Mouse (Mus musculus) gastrocnemius, postnatal 36 days (tissue): Measurements from ENCODE around the gene Ppm1n. TPM values are rescaled to one million over a fixed set of nuclear protein-coding genes. Genes with fewer than 3 reads are reported as not detected.

ENCODE experiments used
- DNase-seq, 2 experiments: peaks; one replicate each; pipeline ENCODE4 v3.0.0; 2022
- intact Hi-C: fragments of 180-260 bp; cut with DNase I; formaldehyde crosslinking; loops from one replicate; pipeline ENCODE4 v1.15.1; 2025
- total RNA-seq, 2 experiments: library from RNA; stranded (reverse); gene quantifications; 2 replicates each; pipeline ENCODE4 v1.2.3; 2021

Ppm1n gene
- total RNA-seq, 2 experiments from 2014 or later = 0.35 TPM; not detected in 1

DNA sequence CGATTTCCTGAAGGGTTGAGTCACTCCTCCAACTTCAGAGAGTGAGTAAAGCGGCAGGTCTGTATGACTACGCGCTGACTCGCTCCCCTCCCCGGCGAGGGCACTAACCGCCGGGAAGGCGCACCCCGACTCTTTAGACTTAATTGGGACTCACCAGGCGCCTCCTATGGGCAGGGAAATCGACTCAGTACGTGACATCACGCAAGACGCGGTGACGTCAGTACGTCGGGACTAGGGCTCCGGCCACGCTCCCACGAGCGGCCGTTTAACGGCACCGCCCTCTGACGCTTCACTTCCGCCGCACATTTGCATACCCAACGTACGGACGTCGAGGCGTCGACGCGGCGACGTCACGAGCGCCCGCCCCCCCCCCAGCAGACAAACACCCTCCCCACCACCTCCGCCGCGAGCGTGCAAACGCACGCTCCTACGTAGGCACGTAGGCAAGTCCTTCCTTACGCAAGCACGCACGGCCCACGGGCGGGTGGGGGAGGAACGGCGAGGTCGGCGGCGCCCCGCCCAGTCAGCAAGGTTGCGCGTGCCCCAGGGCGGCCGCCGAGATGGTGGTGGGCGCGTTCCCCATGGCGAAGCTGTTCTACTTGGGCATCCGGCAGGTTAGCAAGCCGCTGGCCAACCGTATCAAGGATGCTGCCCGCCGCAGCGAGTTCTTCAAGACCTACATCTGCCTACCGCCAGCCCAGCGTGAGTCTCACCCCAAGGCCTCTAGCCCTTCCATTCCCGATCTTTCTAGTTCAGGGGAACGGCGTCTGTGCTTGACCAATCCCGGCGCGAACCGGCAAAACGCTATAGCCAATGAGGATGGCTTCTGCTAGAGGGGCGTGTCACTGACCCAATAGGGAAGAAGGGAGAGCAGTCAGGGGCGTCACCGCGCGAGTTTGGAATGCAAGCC, 51.7 kb downstream of the Ppm1n start, which contains the start of gene Opa3:
TSS of gene Opa3 (plus strand) at position 452 of the 910 bp plus-strand sequence.
- intact Hi-C loops = no loop called here
- peak; percentile 98 for DNase-seq

GRCm38 (mm10) chr7:19226817-19227797, 52.8 kb downstream of the Ppm1n start:
- DNase-seq = no peak
- intact Hi-C loops = no loop called here

Other genes with a start within 250 kb of the Ppm1n start
- gene Rsph6a, start 225.4 kb downstream of the Ppm1n start, total RNA-seq = not detected
- gene Dmwd, start 203.8 kb downstream of the Ppm1n start, total RNA-seq = 10 to 100 TPM; 21.6 to 26.1 TPM
- gene Dmpk, start 196.2 kb downstream of the Ppm1n start, total RNA-seq = 100 to 1,000 TPM; 272 to 309 TPM
- gene Six5, start 185.5 kb downstream of the Ppm1n start, total RNA-seq = 1 to 10 TPM; 1.2 to 1.5 TPM
- not detected for gene Gm4969, start 161.7 kb downstream of the Ppm1n start, total RNA-seq
- 1 to 10 TPM; 2.0 to 2.8 TPM for gene Fbxo46, start 160.2 kb downstream of the Ppm1n start, total RNA-seq
- 1 to 10 TPM; 1.5 to 2.0 TPM for gene Qpctl, start 130.8 kb downstream of the Ppm1n start, total RNA-seq
- 10 to 100 TPM; 47.3 to 49.9 TPM for gene Snrpd2, start 130.3 kb downstream of the Ppm1n start, total RNA-seq
- gene Gipr, start 113.9 kb downstream of the Ppm1n start, total RNA-seq = not detected
- gene Eml2, start 103.6 kb downstream of the Ppm1n start, total RNA-seq = 1 to 10 TPM; 9.6 to 10.0 TPM
- gene Gpr4, start 67.5 kb downstream of the Ppm1n start, total RNA-seq = 1 to 10 TPM; 2.2 to 2.6 TPM
- 10 to 100 TPM; 36.9 to 39.9 TPM for gene Opa3, start 51.7 kb downstream of the Ppm1n start, total RNA-seq
- 10 to 100 TPM; 15.9 to 20.6 TPM for gene Vasp, start 8.2 kb downstream of the Ppm1n start, total RNA-seq
- gene Rtn2, start 2.6 kb upstream of the Ppm1n start, total RNA-seq = 1,000 to 10,000 TPM in 1 of 2 experiments, 100 to 1,000 TPM in 1; 974 to 1,054 TPM
- gene Fosb, start 30.0 kb upstream of the Ppm1n start, total RNA-seq = under 1 TPM; 0.15 to 0.31 TPM
- 10 to 100 TPM; 24.5 to 29.0 TPM for gene Ercc1, start 64.7 kb upstream of the Ppm1n start, total RNA-seq
- 10 to 100 TPM in 1 of 2 experiments, 1 to 10 TPM in 1; 9.3 to 10.2 TPM for gene Cd3eap, start 79.4 kb upstream of the Ppm1n start, total RNA-seq
- gene Ppp1r13l, start 79.7 kb upstream of the Ppm1n start, total RNA-seq = 1 to 10 TPM; 2.4 to 2.6 TPM
- gene Ercc2, start 101.9 kb upstream of the Ppm1n start, total RNA-seq = 1 to 10 TPM; 8.5 to 9.8 TPM
- gene Klc3, start 124.0 kb upstream of the Ppm1n start, total RNA-seq = under 1 TPM; 0.25 to 0.38 TPM
- gene Ckm, start 124.7 kb upstream of the Ppm1n start, total RNA-seq = over 10,000 TPM; 41,999 to 48,159 TPM
- 10 to 100 TPM; 14.9 to 15.5 TPM for gene Mark4, start 178.8 kb upstream of the Ppm1n start, total RNA-seq
- under 1 TPM; 0.51 to 0.72 TPM for gene Exoc3l2, start 183.3 kb upstream of the Ppm1n start, total RNA-seq
- gene Bloc1s3, start 228.3 kb upstream of the Ppm1n start, total RNA-seq = 1 to 10 TPM; 1.5 to 1.7 TPM
- 1 to 10 TPM; 6.4 to 8.8 TPM for gene Trappc6a, start 228.3 kb upstream of the Ppm1n start, total RNA-seq
- not detected for gene Nkpd1, start 237.8 kb upstream of the Ppm1n start, total RNA-seq